Mouse (Mus musculus) CD4-positive, CD25-positive, alpha-beta regulatory T cell, adult 2 months (primary cell): ENCODE measurements around the gene D930020B18Rik.

ENCODE experiments used
- DNase-seq: peaks from one replicate; pipeline ENCODE4 v3.0.0-alpha.2; 2012; ENCODE audit warnings: low read depth, low spot score

Gene D930020B18Rik

GRCm38 (mm10) chr10:121641272-121642053 is at the start of gene D930020B18Rik:
Gene D930020B18Rik, plus strand, starts transcription at chr10:121641588.
- peak; percentile 46 for DNase-seq

- no peak for DNase-seq
Observed at GRCm38 (mm10) chr10:121596580-121596979, 44.8 kb upstream of the D930020B18Rik start.

DNA sequence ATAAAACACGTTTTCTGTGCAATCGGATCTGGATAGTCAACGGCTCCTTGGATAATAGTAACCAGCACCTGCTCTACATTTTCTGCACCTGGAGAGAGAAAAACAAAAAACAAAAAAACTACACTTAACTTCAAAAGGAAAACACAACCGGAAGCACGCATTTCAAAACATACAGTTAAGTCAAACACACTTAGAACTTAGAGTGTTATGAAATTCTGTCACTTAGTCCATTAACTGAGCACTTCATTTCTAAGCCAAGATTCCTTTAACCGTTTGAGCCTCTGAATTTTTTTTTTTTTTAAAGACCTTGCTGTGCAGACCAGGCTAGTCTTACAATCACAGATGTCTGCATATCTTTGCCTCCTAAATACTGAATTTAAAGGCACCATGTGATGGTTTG is 40.1 kb upstream of the D930020B18Rik start:
- DNase-seq: no peak

- DNase-seq: no peak
Observed at GRCm38 (mm10) chr10:121603556-121603955, 37.8 kb upstream of the D930020B18Rik start.

DNA sequence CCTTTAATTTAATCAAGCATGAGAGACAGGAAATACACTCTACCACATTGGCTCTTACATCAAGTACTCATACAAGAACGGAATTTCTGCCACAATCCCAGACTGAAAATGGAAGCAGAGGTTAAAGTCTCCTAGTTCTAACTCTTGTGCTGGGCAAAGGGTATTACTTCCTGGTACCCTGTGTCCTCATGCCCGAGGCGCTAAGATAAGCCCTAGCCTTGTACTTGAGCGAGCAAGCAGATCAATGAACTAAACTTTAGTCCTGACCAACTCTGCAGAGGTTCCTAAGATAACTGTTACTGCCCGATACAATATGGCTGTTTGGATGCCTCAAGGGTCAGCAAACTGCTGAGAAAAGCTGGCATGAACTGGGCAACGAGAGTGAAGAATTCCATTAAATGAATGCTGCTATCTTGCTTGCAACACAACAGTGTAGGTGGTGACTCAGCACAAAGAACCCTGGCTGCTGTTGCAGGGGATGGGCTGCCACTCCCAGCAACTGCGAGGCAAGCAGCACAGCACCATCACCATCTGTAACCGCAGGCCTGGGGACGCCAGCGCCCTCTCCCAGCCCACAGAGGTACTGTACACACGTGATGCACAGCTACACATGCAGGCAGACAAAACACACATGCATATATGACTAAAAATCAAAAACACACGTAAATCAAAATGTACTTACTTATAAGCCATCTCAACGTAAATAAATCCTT is 36.6 kb upstream of the D930020B18Rik start:
- no peak for DNase-seq

- DNase-seq: no peak
Observed at GRCm38 (mm10) chr10:121608177-121608576, 33.2 kb upstream of the D930020B18Rik start.

DNA sequence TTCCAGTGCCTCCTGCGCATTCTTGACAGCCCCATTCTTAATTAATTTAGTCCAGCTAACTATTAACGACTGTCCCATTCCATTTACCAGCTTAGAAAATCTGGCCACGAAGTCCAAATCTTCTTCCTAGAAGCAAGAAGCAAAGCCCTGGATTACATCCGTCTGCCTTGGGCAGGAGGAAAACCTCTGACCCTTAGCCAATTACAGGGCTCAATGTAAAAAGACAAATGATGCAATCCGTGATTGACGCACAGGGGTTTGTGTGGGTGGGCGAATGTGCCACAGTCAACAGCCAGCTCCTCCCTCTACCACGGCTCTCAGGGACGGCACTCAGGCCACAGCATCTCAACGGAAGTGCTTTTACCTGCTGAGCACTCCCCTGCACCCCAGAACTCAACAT is 29.8 kb upstream of the D930020B18Rik start:
- no peak for DNase-seq

GRCm38 (mm10) chr10:121612448-121612847 is 28.9 kb upstream of the D930020B18Rik start:
- no peak for DNase-seq

DNA sequence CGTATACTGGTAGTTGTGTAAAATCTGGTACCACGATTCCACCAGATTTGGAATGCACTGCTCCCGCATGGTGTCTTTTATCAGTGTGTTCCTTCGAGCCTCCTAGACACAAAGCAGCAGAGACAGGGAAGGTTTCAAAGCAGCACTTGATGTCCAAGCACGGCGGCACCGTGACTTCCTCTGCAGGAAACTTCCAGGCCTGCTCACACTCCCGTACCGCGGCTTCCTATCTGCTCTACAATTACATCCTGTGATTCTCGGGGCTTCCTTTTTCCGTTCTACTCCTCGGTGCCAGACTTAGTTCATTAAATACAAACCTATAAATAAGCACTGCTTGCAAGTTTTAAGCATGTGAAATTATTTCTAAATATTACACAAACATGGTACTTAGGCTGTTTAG is 27.8 kb upstream of the D930020B18Rik start:
- DNase-seq: no peak

DNA sequence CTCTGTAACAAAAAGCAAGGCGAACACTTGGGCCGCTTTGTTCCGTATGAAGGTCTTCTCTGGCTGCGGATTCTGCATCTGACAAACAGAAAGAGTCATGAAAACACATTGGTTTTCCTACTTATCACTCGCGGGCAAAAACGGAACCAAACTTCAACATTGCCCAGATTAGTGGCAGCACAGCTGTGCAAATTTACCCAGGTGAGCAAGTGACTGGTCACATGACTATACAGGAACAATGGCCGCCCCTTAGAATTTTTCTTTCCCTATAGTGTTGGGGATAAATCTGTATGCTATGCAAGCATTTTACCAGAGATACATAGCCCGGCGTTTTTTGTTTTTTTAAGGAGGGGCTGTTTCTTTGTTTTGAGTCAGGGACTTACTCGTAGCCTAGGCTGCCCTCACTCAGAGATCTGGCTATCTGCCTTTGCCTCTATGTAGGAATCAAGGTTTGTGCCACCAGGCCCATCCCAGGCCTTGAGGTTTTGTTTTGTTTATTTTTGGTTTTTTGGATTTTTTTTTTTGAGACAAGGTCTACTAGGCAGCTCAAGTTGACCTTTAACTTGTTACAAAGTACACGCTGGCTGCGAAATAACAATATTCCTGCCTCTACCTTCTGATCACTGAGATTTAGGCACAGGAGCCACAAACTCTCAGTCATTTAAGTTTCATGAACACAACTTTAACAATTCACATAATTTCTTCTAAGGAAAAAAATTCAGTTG is 26.1 kb upstream of the D930020B18Rik start:
- DNase-seq: no peak

DNA sequence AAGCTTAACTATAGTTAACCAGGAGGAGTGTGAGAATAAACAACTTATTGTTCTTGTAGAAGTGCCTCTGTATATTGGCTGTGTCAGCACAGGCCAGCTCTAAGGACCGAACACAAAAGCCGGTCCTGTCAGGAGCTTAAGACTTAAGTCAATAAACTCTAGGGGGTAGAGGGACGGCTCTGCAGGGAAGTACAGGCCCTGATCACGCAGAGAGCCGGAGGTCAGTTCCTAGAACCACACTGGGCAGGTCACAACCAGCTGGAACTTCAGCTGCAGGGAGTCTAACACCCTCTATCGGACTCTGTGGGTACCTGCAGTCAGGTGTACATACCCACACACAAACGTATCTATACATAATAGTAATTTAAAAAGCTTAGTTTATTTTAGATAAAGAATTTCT is 25.5 kb upstream of the D930020B18Rik start:
- DNase-seq: no peak

DNA sequence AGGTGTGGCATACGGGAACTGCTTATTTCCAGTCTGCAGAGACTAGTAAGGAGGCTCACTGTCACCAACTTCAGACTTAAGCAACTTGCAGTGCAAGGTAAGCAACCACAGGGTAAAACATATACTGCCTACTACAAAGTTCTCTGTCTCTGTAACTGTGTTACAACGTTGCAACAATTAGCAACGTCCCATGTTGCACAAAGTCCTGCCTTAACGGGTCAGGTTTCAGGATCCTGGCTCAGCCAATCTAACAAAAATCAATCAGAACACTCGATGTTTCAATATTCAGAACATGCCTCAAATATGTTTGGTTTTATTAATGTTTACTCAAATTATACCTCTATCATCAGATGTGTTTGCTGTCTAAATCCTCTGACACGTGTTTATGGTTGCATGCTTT is 19.0 kb upstream of the D930020B18Rik start:
- no peak for DNase-seq

DNA sequence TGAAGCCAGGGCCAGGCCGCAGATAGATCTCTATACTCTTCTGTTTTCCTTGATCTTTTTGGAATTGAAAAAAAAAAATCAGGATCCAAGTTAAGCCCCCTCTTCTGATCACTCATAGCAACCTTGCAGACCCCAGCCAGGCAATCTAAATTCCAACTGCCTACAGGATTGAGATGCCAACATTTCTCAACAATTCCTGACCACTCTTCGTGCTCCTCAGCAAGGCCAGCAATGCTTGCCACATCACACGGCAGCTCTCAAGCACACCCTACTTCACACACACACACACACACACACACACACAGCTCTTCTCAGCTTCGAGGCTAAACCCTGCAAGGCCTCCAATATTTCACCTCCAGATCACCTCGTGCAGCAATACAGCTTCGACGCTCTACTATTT is 17.7 kb upstream of the D930020B18Rik start:
- no peak for DNase-seq

GRCm38 (mm10) chr10:121625006-121625405 is 16.4 kb upstream of the D930020B18Rik start:
- DNase-seq: no peak

DNA sequence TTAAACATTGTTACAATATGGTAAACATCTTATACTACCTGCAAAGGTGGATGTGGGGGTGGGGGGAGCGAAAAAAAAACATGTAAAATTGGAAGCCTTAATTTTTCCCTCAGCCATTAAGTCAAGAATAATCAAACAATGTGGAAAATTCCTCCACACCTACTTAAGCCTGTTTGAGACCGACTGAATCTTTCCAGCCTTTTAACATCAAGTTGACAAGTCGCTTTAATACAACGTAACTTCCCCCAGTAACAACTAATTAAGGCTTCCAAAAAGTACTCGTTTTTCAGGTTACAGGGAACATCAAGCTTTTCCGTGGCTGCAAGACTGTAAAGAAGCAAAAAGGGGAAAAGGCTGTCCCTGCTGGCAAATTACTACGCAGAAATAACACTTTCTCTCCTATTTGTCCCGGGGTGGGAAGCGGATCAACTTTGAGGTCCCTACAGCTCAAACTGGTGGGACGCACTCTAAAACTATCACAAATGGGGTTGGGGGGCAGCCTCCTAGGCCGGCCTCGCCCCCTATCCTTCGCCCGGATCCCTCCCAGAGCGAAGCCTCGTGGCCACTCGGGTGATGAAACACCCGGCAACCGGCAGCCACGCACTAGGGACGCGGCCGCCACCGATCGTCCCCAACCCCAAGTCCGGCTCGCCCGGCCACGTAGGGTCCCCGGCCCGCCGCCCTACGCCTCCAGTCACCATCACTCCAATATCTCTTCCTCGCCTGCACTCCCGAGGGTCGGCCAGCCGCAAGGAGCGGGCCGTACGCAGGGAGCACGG is 15.8 kb upstream of the D930020B18Rik start:
- no peak for DNase-seq

GRCm38 (mm10) chr10:121626186-121626882 is 15.1 kb upstream of the D930020B18Rik start, which contains the start of gene Xpot:
Gene Xpot, minus strand, starts transcription at chr10:121626332.
- DNase-seq: peak; percentile 99

GRCm38 (mm10) chr10:121627216-121627852 is 14.1 kb upstream of the D930020B18Rik start:
- no peak for DNase-seq

DNA sequence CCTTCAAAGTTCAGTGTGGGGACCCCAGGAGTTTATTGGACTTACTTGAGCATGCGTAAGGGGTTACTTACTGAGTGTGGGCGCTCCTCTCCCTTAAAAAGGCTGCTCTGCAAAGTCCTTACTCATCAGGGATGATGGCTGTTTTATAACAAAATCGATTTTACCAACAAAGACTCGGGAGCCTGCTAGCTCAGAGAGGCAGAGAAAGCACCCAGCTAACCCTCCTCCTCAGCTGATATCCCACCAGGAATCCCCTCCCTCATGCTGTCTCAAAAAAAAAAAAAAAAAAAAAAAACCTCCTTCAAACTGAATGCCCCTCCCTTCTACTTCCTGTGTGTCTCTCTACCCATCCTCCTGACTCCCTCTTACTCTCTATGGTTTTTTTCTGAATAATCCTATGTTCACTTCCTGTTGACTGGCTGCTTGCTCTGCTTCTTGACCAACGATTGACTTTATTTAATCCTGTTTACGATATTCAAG is 12.8 kb upstream of the D930020B18Rik start:
- peak; percentile 13 for DNase-seq

- DNase-seq: no peak
Observed at GRCm38 (mm10) chr10:121634159-121634558, 7.2 kb upstream of the D930020B18Rik start.

DNA sequence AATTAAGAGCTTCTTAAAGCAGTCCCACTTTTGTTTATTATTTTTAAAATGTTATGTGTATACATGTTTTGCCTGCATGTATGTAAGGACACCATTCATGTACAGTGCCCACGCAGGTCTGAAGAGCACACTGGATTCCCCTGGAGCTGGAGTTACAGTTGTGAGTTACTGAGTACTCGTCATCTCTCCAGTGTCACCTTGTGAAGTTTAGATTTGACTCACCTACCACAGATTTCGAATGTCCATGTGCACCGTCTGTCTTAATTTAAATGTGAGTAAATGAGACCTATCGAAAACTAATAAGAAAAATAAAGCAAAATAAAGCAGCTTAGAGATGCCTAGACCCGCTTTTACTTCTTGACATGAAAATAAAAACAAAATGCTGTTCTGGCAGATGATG is 5.1 kb upstream of the D930020B18Rik start:
- no peak for DNase-seq
